Mouse (Mus musculus) right cerebral cortex, postnatal 10 days (tissue): ENCODE measurements around the gene Slc7a1.

Experiments
- DNase-seq, 2 experiments: peaks; one replicate each; pipeline ENCODE4 v3.0.0; 2021; ENCODE audit warnings: low spot score in 2 of 2

Gene Slc7a1

DNA sequence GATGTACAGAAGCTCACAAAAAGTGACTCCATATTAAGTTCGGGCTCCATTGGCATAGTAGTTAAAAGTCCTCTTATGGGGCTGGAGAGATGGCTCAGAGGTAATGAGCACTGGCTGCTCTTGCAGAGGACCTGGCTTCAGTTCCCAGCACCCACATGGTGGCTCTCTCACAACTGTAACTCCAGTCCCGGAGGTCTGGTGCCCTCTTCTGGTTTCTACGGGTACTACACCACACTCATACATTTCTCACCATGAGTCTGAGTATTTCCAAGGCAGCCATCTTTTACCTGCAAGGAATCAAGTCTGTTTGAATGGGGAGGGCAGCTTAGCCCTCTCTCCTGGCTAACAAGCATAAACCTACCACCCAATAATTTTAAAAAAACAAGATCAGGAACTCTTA lies 30.5 kb downstream of the Slc7a1 start:
- no peak for DNase-seq

DNA sequence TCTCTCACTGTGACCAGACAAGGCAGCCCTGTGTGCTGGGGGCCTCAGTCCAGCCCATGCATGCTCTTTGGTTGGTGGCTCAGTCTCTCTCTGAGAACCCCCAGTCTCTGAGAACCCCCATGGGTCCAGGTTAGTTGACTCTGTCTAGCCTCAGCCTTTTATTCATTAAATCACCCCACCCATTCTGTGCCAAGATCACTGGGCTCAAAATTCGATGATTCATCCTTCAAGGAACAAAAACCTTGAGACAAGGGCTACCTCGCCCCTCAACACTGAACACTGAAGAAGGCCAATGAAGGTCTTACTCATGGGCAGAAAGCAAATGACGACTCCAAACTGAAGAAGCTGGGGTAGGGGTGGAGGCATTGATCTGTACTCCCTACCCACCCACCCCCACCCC lies 31.9 kb downstream of the Slc7a1 start:
- no peak for DNase-seq

DNA sequence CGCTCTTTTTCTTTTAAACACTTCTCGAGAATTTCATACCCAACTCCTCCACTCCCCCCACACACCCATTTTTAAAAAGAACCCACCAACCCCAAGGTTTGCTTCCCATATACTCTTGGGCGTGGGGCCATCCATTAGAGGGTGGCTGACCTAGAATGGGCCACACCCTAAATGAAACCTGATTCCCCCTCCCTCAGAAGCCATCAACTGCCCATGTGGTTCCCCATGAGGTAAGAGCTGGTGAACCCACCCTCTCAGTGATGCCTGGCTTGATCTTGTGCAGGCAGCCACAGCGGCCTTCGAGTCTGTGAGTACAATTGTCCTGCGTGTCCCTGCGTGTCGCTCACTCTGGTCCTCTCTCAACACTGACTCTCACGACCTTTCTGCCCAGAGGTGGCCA lies 33.2 kb downstream of the Slc7a1 start:
- DNase-seq, result no peak

DNA sequence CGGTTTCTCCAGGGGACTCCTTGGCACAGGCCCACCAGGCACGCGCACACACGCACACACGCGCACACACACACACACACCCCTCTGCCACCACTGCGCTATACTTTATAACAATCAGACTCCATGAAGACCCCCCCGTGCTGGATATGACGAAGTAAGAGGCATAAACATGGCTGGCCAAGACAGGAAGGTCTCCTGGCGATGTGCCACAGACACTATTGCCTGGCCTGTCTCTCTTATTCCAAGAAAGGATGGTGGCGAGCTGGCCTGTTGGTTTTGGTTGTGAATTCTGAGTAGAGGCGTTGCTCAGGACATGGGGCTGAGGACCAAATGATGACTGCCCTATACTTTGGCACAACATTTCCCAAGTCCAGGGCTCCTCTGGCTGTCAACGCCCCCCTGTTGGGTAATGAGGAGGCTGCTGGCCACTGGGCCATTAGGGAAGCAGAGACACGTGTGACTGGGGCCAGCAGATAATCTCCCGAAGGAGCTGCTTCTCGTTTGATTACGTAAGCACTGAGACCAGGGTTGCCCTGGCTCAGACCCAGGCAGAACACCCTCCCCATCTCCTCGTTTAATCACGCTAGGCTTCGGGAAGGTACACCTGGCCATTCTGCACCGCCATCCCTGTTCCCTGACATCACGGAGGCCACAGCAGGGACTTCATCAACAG lies 36.1 kb downstream of the Slc7a1 start:
- no peak for DNase-seq

DNA sequence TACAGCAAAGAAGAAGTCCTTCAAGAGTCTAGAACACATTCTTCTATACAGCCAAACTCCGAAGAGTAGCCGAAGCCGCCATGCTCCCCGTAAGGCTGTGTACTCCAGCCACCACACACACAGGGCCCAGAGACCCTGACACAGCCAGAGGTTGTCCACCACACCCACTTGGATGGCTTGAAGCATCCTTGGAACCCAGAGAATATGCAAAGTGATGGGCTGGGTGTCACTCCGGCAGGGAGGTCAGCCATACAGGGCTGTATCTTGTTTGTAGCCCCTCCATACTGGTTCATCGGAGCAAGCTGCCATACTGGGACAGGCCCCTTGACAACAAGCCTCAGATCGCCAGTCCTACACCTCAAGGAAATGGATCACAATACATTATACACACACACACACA lies 37.4 kb downstream of the Slc7a1 start:
- no peak for DNase-seq

DNA sequence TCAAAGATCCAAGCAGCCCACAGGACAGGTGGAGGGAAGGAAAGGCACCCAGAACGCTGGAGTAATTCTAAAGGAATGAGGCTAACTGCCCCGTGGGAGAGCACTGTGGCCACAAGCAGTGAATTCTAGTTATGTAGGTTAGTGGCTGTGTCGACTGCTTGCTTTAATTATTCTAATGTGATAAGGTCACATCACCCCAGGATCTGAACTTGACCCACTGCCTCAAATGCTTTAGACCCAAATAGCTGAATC lies 38.0 kb downstream of the Slc7a1 start:
- no peak for DNase-seq

DNA sequence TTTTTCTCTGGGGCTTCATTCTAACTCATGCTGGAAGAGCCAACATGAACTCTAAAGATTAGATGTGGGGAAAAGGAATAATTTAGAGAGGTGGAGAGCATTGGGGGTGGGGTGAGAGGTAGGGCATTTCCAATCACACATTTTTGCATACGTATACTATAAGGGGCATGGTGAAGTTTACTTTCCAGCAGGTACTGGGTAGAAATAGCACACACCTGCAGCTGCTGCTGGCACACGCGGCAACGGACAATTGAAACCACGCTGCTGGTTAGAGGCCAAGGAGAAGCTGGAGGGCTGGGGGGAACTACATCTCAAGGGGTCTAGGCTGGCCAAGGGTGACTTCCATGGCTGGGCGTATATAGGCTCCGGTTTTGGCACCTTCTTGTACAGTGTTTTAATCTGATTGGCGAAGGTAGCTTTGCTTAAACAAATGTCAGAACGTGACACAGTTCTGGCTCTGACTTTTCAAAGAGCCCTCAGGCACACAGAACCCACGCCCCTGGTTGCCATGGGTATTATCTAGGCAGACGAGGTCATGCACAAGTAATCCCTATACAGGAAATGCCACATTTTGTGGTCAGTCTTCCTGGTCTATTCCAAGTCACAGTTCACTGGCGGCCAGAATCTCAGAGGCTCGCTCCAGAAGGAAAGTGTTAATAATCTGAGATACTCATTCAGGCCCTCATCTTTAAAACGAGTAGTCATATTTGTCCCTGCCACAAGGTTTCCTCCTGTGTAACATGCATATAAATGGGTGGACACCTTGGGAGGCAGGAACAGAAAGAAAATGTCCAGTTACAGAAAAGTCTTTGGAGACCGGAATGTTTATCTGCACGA lies 38.6 kb downstream of the Slc7a1 start:
- no peak for DNase-seq

DNA sequence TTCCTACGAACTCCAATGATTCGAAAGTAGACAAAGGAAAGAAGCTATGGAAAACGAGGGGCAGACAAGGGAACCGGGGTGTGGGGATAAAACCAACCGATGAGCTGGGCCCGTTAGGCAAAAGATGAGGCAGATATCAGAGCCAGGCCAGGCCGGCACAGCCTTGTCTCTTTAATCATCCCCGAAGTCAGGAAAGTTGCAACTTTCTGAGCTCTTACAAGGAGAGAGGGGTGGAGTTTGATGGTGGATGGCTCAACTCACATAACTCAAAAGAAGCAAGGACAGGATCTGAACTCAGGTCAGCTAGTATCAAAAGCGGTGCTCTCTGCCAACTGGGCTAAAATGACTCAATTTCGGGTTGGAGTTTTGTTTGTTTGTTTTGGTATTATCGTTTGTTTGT lies 40.6 kb downstream of the Slc7a1 start:
- no peak for DNase-seq

DNA sequence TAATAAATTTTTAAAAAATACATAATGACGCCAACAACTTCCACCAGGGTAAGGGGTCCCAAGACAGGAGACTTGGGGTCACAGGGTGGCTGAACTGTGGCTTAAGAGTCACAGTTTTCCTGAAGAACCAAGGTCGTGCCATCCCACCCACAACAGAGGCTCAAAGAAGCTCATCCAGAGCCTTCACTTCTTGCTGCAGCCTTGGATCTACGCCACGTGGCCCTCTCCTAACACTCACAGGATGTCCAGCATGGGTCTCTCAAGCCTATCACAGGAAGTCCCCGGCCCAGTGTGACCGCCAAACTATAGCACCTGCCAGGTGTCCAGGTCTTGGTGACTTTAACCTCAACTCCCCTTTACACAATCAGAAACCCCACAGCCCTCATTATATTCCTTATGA lies 42.5 kb downstream of the Slc7a1 start:
- no peak for DNase-seq

DNA sequence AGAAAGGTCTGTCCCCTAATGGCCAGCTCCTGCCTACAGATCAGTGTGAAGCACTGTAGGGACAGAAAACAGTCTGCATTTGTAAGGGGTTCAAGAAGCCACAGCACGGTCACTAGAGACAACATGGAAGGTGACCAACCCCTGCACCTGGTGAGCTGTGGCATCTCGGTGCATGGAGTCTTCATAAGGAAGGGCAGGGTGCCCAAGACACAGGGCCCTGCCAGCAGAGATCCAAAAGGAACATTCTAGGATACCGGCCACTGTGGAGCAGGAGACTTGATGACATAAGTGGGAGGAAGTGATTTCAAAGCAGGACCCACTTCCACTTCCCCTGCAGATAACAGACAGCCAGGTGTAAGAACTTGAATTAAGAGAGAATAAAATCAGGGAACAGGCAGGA lies 43.9 kb downstream of the Slc7a1 start:
- no peak for DNase-seq

DNA sequence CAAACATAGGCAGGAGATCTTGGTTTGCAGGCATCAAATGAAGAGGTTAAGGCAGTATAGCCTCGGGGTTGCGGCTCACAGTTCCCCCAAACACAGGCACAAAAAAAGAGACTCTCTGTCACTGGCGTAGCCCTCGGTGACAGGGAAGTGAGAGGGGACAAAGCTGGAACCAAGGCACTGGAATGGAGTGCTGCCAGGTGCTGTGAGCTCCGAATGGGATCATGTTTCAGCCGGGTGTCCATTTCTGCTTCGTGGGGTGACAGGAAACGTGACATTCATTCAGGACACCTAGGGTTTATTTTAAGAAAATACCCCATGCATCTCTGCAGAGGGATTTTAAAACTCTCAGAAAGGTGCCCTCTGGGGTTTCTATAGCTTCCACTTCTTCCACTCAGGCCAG lies 45.2 kb downstream of the Slc7a1 start:
- DNase-seq, result no peak

DNA sequence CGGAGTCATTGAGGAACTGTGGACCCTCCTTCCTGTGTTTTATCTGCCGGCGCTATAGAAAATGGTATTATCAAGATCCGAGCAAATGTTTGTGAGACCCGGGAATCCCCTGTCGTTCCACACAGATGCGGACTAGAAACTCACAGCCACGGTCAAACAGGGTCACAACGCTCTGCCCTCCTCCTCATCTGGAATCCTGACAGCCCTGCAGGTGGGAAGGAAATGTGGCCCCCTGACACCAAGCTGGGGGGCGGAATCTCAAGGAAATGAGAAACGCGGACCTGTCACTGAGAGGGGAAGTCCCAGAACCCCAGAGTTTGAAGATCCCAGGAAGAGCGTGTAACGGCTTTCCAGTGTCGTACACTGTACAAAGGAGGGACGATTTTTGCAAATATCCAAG lies 46.3 kb downstream of the Slc7a1 start:
- no peak for DNase-seq

DNA sequence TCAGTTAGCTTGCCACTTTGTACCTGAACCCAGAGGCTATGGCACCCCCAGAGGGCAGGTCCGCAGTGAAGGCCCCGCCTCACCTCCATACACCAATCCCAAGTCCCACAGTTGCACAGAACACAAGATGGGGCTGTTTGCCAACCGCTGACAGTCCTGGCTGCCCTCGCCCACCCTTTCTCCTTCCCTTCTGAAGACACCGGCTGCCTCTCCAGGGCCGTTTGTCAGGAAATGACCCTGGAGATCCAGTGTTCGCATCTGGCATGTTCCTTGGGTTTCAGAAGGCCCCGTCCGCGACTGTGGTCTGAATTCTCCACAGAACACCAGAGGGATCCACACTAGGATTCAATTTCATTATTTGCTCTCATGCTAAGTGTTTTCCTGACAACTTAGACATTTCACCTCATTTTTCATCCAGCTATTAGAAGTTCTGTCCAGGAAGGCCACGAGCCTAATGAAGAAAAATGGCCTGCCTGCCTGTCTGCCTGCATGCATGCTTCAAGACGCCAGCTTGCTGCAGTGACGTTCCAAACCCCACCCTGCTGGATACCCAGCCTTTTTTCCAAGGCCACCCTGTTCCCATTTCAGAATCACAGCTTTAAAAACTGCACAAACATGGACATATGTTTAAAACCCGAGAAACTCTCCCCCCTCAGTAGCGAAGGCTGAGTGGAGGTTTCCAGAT lies 50.2 kb downstream of the Slc7a1 start:
- no peak for DNase-seq

DNA sequence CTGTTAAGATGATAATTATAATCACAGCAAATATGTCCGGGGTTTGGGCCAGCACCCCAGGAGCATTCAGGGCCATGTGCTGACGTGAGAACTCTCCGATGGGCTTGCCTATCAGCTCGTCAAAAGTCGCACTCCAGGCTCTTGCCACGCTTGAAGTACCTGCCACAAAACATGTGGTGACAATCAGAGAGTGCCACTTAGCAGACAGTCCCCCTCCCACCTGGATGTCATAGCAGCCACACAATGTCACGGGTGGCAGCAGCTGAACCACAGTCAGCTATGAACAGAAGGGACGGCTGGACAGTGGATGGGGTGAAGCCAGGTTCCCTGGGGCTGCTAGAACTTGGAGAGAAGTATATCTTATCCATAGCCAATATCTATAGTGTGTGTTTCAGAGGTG lies 51.6 kb downstream of the Slc7a1 start:
- DNase-seq, result no peak

DNA sequence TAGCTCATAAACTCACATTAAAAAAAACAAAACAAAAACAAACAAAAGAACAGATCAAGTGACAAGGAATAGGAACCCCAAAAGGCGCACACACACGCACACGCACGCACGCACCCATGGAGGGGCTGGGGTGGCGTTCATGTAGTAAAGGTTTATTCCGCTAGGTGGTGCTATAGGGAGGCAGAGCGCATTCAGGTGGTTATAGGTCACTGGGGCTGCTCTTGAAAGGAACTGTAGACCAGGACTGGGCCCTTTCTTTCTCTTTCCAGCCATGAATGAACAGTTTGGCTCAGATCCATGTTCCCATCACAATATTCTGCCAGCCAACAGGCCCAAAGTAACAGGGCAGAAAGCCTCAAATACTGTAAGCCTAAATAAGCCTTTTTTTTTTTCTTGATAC lies 53.2 kb downstream of the Slc7a1 start:
- no peak for DNase-seq

DNA sequence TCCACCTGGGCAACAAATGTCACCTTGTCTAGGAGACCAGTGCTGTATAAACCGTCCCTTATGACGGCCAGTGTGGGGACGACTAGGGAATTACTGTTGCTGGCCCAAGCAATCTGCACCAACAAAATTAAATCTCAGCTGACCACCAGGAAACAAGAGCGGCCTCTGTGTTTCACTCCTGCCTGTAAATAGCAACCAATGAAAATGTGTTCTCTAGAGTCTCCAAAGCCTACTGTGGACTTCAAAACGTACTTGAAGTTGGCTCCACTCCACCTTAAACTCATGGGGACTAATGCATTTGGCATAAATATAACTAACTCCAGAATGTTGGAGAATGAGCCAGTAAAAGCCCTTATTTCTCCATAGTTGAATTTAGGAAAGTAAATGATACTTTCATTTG lies 55.3 kb downstream of the Slc7a1 start:
- no peak for DNase-seq

DNA sequence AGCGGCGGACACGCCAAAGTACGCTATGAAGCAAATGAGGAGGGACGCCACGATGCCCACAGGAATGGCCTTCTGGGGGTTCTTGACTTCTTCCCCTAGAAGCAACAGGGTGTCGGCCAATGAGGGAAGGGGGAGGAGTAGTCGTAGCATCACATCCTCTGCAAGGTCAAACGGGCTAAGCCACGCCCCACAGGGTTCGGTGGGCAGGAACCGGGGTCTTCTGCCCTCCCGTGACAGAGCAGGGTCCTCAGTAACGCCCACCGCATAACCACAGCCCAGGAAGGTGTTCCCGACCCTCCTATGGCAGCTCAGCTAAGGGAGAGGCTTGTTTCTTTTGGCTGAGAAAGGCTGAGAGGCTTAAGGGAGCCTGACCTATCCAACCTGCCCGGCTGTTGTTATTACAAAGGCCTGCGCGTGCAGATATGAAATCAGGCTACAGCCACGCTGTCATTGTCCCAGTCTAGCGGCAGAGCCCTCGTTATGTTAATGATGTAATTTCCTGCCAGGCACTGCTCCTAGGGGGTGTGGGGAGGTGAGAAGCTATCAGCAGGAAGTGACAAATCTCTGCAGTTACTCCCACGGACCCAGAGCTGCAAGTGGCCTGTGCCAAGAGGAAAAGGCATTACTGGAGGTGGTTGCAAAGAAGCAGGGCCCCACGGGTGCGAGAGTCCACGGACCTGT lies 57.5 kb downstream of the Slc7a1 start:
- DNase-seq, result peak in 1 of 2 experiments; percentile 35

DNA sequence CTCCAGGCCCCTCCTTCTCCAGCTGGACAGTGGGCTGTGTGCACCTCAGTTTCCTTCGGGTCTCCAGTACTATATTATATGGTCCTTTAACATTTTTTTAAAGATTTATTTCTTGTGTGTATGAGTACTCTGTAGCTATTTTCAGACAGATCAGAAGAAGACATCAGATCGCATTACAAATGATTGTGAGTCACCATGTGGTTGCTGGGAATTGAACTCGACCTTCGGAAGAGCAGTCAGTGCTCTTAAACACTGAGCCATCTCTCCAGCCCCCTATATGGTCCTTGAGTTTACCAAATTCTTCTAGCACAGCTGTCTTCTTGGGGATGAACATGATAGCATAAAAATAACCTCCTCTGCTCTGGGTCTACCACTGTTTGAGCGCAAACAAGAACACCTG lies 60.6 kb downstream of the Slc7a1 start:
- DNase-seq, result no peak

DNA sequence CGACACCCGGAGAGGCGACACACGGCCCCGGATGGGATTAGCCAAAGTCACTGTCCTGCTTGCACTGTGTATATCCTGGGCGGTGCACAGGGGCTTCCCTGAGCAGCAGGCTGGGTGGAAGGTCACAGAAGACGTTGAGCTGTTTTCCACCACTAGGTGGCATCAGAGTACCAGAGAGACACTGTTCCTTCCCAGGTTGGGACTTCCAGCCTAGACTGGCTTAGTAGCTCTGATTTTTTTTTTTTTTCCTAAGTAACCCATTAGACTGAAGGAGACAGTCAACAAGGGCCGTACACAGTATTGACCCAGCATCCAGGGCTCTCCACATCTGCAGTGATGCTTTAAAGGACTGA lies 67.1 kb downstream of the Slc7a1 start:
- peak; percentile 68 to 83 for DNase-seq

DNA sequence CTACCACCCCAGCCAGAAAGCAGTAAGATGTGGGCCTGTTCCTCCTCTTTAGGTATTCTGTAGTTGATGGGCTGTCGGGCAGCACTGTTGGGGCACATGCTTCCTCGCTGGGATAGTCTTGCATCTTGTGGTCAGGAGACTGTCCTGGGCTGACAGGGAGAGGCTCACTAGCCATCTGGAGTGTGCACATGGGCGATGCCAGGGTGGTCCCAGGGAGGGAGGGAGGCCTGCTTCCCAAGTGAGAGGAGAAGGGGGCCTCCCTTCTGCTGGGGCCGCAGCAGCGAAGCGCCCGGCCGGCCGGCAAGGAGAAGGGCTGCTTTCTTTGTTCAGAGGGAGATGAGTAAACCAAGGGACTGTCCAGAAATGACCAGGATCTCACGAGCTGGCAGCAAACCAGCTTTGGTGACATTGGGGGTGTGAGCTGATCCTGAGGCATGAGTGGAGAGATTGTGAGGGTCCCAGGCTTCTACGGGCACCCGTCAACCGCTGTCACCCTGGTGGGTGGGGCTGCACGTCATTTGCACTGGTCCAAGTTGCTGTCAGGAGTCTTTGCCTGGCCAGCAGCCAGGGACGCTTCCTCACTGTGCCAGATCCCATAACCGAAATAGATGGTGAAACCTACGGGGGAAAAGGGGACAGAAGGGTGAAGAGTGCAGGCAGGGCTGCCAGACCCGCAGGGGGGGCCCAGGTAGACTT lies 67.6 kb downstream of the Slc7a1 start:
- DNase-seq, result peak in 1 of 2 experiments; percentile 41

DNA sequence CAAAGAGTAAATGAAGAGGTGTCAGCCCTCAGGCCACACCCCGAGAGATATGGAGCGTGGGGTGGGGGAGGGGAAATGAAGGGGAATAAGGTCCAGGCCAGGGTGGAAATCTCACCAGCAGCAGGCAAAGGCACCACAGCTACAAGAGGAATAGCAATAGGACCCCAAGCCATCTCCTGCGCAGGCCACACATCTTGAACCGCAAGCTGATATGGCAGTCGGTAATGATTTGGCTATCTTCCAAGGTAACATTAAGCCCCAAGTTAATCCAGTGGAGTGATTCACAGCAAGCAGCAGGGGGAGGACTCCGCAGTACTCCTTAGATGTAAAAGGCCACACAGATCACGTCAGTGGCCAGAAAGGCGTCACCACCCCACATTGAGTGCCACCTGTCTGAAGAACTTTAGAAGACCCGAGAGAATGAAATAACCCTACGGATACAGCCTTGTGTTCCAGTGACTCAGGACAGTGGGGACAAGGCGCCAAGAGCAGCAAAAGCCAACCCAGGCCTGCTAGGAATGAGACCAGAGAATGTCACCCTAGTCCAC lies 68.4 kb downstream of the Slc7a1 start:
- peak in 1 of 2 experiments; percentile 18 for DNase-seq

DNA sequence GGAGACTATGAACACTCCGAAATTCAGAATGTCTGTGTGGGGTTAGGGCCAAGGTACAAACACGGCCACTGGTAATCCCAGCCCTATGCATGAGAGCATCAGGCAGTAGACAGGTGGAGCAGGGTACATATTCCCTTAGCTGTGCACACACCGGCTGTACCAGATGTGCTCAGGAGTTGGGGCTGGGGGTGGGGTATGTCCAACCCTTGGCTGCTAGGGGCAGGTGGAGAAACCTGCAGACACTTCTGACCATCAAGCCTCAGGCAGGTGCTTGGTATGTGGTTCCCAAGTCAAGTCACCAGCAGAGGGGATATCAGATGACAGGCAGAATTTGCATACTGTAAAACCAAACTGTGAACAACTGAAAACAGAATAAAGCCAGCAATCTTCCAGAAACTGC lies 70.7 kb downstream of the Slc7a1 start:
- DNase-seq, result peak in 1 of 2 experiments; percentile 19
